Mouse (Mus musculus): ENCODE results near the gene 4932429P05Rik. TPM values are rescaled to one million over a fixed set of nuclear protein-coding genes. Genes with fewer than 3 reads are reported as not detected.

4932429P05Rik gene
- polyA plus RNA-seq (2015; fragmentation: Nextera tagmentation; extraction: Ambion mirVana) = not detected in 2 replicates

DNA sequence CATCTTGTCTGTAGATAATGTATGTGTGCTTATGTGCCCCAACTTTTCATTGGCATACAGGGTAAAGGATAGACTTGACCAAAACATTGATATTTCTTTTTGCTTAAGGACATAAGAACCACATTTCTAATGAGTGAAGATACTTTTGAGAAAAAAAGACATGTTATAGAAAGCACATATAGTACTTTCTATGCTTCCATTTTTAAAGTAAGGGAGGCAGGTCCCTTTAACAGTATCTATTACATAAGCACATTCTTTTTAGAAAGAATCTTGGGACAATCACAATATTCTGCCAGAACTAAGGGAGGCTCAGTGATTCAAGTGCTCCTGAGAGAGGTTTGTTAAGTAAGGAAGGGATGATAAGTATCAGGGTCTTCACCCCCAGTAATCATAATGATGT is at the start of gene 4932429P05Rik:
4932429P05Rik (plus strand) TSS at position 301 of the 400 bp plus-strand sequence.
- no peaks in the 10 kb centered on the region for H3K4me1 ChIP-seq (ENCODE audit: control insufficient read depth, insufficient read depth, low read length)
- no peak within 1 kb of the TSS for H3K9ac ChIP-seq (ENCODE audit: low read length)
- no peak within 1 kb of the TSS for H3K27ac ChIP-seq (ENCODE audit: low read length)
- H3K9me3 ChIP-seq (replicated peaks; ENCODE audit: control insufficient read depth, low read length) = no peaks in the 10 kb centered on the region
- ATAC-seq (replicated peaks; ENCODE audit: extremely low read depth, insufficient read depth, low FRiP score) = no peak
- no peak within 1 kb of the TSS for H3K4me3 ChIP-seq (ENCODE audit: low read length)
- H3K4me2 ChIP-seq (ENCODE audit: low read depth, low read length) = no peak within 1 kb of the TSS
- no peaks in the 10 kb centered on the region for H3K27me3 ChIP-seq (ENCODE audit: control insufficient read depth, insufficient read depth, low read length)
- no peaks in the 10 kb centered on the region for H3K36me3 ChIP-seq (ENCODE audit: control insufficient read depth, insufficient read depth)

Other genes starting within 250 kb of the 4932429P05Rik start
- not detected in 2 replicates for gene 4930415L06Rik, start 180.6 kb downstream of the 4932429P05Rik start, polyA plus RNA-seq (2015; fragmentation: Nextera tagmentation; extraction: Ambion mirVana)